Comparison of ENCODE assay signal across 28 mouse cellular contexts in the genomic region with DNA sequence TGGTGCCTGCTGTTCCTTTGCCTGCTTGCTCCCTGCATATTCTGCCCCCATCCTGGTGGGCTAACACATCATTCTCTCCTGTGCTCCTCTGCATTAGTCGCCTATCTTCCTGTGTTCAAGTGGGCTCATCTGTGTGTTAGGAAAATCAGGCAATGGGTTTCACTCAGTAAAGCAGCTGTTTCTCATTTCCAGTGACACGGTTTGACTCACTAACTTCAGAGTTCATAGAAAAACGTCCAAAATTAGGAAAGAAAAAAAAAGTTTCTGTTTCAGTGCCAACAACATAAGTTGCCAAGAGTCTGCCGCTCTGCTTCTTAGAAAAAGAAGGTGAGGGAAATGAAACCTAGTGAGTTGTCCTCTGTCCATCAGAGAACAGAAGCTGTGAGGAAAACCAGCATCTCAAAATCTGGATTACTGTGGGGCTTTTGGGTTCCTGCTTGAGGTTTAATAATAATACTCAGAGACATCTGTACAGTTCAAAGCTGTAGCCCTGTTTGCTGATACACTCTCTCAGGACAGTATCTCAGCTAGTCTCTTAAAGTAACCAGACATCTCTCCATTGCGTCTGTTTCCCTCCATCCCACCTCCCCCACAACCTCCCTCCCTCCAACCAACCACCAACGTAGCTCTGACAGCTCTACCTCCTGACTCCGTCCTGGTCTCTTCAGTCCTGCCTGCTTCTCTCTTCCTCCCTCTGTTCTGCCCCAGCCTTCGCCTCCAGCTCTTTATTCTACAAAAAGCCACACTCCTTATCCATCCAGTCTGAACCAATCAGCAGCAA.
DNase-seq lines count a peak whose midpoint lies in the region; ATAC-seq and TF ChIP-seq lines count a peak whose summit lies in the region.
"Had no signal": no experiment of that assay in that cellular context is flagged by ENCODE, and none has a peak within 500 bp of the region (broad histone marks: within the 10 kb centered on the region; RNA-seq: fewer than 3 reads in every experiment).

No protein-coding gene starts in this region.

- DNase-seq in kidney, postnatal 0 days (ENCODE audit: low spot score) = peak; percentile 40
- peak; percentile 31 for DNase-seq in lung, postnatal 0 days (ENCODE audit: low spot score)
- no peak for DNase-seq in lung, postnatal 4 days
- peak; percentile 81 for DNase-seq in embryonic facial prominence, embryonic 14.5 days (ENCODE audit: low spot score)
- DNase-seq in midbrain, postnatal 0 days (ENCODE audit: low spot score) = no peak
- DNase-seq in left cerebral cortex, postnatal 14 days (ENCODE audit: low spot score in 2 of 2) = no peak
- DNase-seq: adrenal gland, postnatal 14 days; cerebellum, adult 11 months; cerebellum, adult 9-11 months; gastrocnemius, postnatal 10 days; heart, postnatal 10 days; kidney, adult 9 months; kidney, postnatal 25 days; right cerebral cortex, postnatal 4 days; thymus, adult 18-20 months; thymus, postnatal 36 days had no signal

- intact Hi-C loops in left cerebral cortex, postnatal 14 days (cut with DNase I) = no loop called here

- H3K9ac ChIP-seq in kidney, postnatal 0 days (ENCODE audit: low read depth, low read length) = no peak overlapping the region
- no peak overlapping the region for H3K9ac ChIP-seq in kidney, embryonic 15.5 days
- H3K9ac ChIP-seq in lung, postnatal 0 days (replicated peaks; ENCODE audit: low read depth) = no peak overlapping the region
- H3K9ac ChIP-seq in embryonic facial prominence, embryonic 14.5 days (ENCODE audit: low read depth, low read length) = no peak overlapping the region
- no peak overlapping the region for H3K9ac ChIP-seq in midbrain, postnatal 0 days (replicated peaks; ENCODE audit: low read length, poor library complexity, severe bottlenecking)
- H3K9ac ChIP-seq: heart, embryonic 13.5 days; hindbrain, embryonic 14.5 days; liver, embryonic 15.5 days; midbrain, embryonic 12.5 days; neural tube, embryonic 13.5 days had no signal

- 53% methylated on average over 8 of the region's 8 CpGs for WGBS in kidney, postnatal 0 days
- WGBS in kidney, embryonic 15.5 days = 53% methylated on average over 8 of the region's 8 CpGs
- WGBS in lung, postnatal 0 days = 54% methylated on average over 8 of the region's 8 CpGs
- WGBS in embryonic facial prominence, embryonic 14.5 days = 30% methylated on average over 8 of the region's 8 CpGs
- WGBS in midbrain, postnatal 0 days = 71% methylated on average over 8 of the region's 8 CpGs

- TF ChIP-seq EP300 in lung, postnatal 0 days (IDR thresholded peaks at IDR 0.05) = no peak

- H3K36me3 ChIP-seq in kidney, postnatal 0 days (ENCODE audit: insufficient read depth, low read length) = no peaks in the 10 kb centered on the region
- H3K36me3 ChIP-seq in kidney, embryonic 15.5 days = no peaks in the 10 kb centered on the region
- H3K36me3 ChIP-seq in lung, postnatal 0 days (ENCODE audit: insufficient read depth, low read length) = no peaks in the 10 kb centered on the region
- H3K36me3 ChIP-seq in embryonic facial prominence, embryonic 14.5 days (ENCODE audit: control insufficient read depth, insufficient read depth, low read length) = no peaks in the 10 kb centered on the region
- H3K36me3 ChIP-seq in midbrain, postnatal 0 days (ENCODE audit: insufficient read depth, low read length) = no peaks in the 10 kb centered on the region
- H3K36me3 ChIP-seq: heart, embryonic 13.5 days; liver, embryonic 15.5 days; midbrain, embryonic 12.5 days; neural tube, embryonic 13.5 days had no signal

- no peak overlapping the region for H3K4me2 ChIP-seq in kidney, postnatal 0 days (ENCODE audit: low read length)
- H3K4me2 ChIP-seq in kidney, embryonic 15.5 days = no peak overlapping the region
- no peak overlapping the region for H3K4me2 ChIP-seq in lung, postnatal 0 days (replicated peaks; ENCODE audit: low read depth, low read length)
- peak overlapping the region; percentile 23; the same call in 1 of the 2 replicates for H3K4me2 ChIP-seq in embryonic facial prominence, embryonic 14.5 days (ENCODE audit: low read depth, low read length)
- H3K4me2 ChIP-seq in midbrain, postnatal 0 days (ENCODE audit: low read depth, low read length, poor library complexity, severe bottlenecking) = no peak overlapping the region
- H3K4me2 ChIP-seq: heart, embryonic 13.5 days; hindbrain, embryonic 14.5 days; liver, embryonic 15.5 days; midbrain, embryonic 12.5 days; neural tube, embryonic 13.5 days had no signal

- no peak for ATAC-seq in kidney, postnatal 0 days (replicated peaks; ENCODE audit: low FRiP score, low read depth)
- no peak for ATAC-seq in kidney, embryonic 15.5 days (replicated peaks; ENCODE audit: low FRiP score)
- no peak for ATAC-seq in lung, postnatal 0 days
- no peak for ATAC-seq in embryonic facial prominence, embryonic 14.5 days (ENCODE audit: low read depth)
- no peak for ATAC-seq in midbrain, postnatal 0 days (ENCODE audit: low FRiP score)
- ATAC-seq: activated CD4-positive, CD25-positive, alpha-beta regulatory T cell, adult 4 months; CD4-positive, CD25-positive, alpha-beta regulatory T cell, adult 4 months; intestine, postnatal 0 days had no signal

- H3K27ac ChIP-seq in kidney, postnatal 0 days = no peak overlapping the region
- no peak overlapping the region for H3K27ac ChIP-seq in kidney, embryonic 15.5 days
- no peak overlapping the region for H3K27ac ChIP-seq in lung, postnatal 0 days (ENCODE audit: low read length)
- no peak overlapping the region for H3K27ac ChIP-seq in embryonic facial prominence, embryonic 14.5 days (replicated peaks; ENCODE audit: low read depth, low read length)
- no peak overlapping the region for H3K27ac ChIP-seq in midbrain, postnatal 0 days (ENCODE audit: low read depth, low read length)
- H3K27ac ChIP-seq: heart, embryonic 13.5 days; hindbrain, embryonic 14.5 days; left cerebral cortex, adult 2 months; liver, embryonic 15.5 days; midbrain, embryonic 12.5 days; neural tube, embryonic 13.5 days; stomach, postnatal 0 days had no signal

- H3K9me3 ChIP-seq in kidney, postnatal 0 days (replicated peaks; ENCODE audit: low read length) = no peaks in the 10 kb centered on the region
- no peaks in the 10 kb centered on the region for H3K9me3 ChIP-seq in kidney, embryonic 15.5 days (replicated peaks)
- H3K9me3 ChIP-seq in lung, postnatal 0 days (ENCODE audit: low read length) = no peaks in the 10 kb centered on the region
- no peaks in the 10 kb centered on the region for H3K9me3 ChIP-seq in embryonic facial prominence, embryonic 14.5 days (ENCODE audit: control insufficient read depth, low read length)
- H3K9me3 ChIP-seq in midbrain, postnatal 0 days (ENCODE audit: low read length) = no peaks in the 10 kb centered on the region
- H3K9me3 ChIP-seq: heart, embryonic 13.5 days; liver, embryonic 15.5 days; midbrain, embryonic 12.5 days; neural tube, embryonic 13.5 days had no signal

- no peaks in the 10 kb centered on the region for H3K4me1 ChIP-seq in kidney, postnatal 0 days (replicated peaks; ENCODE audit: insufficient read depth, low read length)
- no peaks in the 10 kb centered on the region for H3K4me1 ChIP-seq in kidney, embryonic 15.5 days
- no peaks in the 10 kb centered on the region for H3K4me1 ChIP-seq in lung, postnatal 0 days (ENCODE audit: insufficient read depth, low read depth, low read length)
- H3K4me1 ChIP-seq in embryonic facial prominence, embryonic 14.5 days (ENCODE audit: control insufficient read depth, insufficient read depth, low read length) = 0 out of 2 replicates have a peak, but pooled peaks cover 4% of the 10 kb centered on the region
- H3K4me1 ChIP-seq in midbrain, postnatal 0 days (ENCODE audit: insufficient read depth, low read length) = no peaks in the 10 kb centered on the region
- H3K4me1 ChIP-seq: heart, embryonic 13.5 days; liver, embryonic 15.5 days; megakaryocyte, embryonic 14.5 days; midbrain, embryonic 12.5 days; neural tube, embryonic 13.5 days had no signal

- H3K4me3 ChIP-seq in kidney, postnatal 0 days (replicated peaks; ENCODE audit: low read depth, low read length) = no peak overlapping the region
- no peak overlapping the region for H3K4me3 ChIP-seq in kidney, embryonic 15.5 days (replicated peaks)
- H3K4me3 ChIP-seq in lung, postnatal 0 days (ENCODE audit: low read depth, low read length) = no peak overlapping the region
- H3K4me3 ChIP-seq in embryonic facial prominence, embryonic 14.5 days (ENCODE audit: low read depth, low read length) = no peak overlapping the region
- H3K4me3 ChIP-seq in midbrain, postnatal 0 days (ENCODE audit: low read depth, low read length) = no peak overlapping the region
- H3K4me3 ChIP-seq: heart, embryonic 13.5 days; left cerebral cortex, adult 2 months; liver, embryonic 15.5 days; megakaryocyte, embryonic 14.5 days; midbrain, embryonic 12.5 days; neural tube, embryonic 13.5 days had no signal

- TF ChIP-seq CTCF in kidney, postnatal 0 days (IDR thresholded peaks at IDR 0.05; ENCODE audit: low read depth) = no peak
- TF ChIP-seq CTCF in lung, postnatal 0 days (IDR thresholded peaks at IDR 0.05) = no peak
- no peak for TF ChIP-seq CTCF in midbrain, postnatal 0 days (IDR thresholded peaks at IDR 0.05)

- no peaks in the 10 kb centered on the region for H3K27me3 ChIP-seq in kidney, postnatal 0 days (ENCODE audit: insufficient read depth, low read length)
- no peaks in the 10 kb centered on the region for H3K27me3 ChIP-seq in kidney, embryonic 15.5 days
- no peaks in the 10 kb centered on the region for H3K27me3 ChIP-seq in lung, postnatal 0 days (replicated peaks; ENCODE audit: insufficient read depth, low read length)
- no peaks in the 10 kb centered on the region for H3K27me3 ChIP-seq in embryonic facial prominence, embryonic 14.5 days (replicated peaks; ENCODE audit: control insufficient read depth, insufficient read depth, low read length)
- no peaks in the 10 kb centered on the region for H3K27me3 ChIP-seq in midbrain, postnatal 0 days (ENCODE audit: insufficient read depth, low read length)
- H3K27me3 ChIP-seq: heart, embryonic 13.5 days; liver, embryonic 15.5 days; megakaryocyte, embryonic 14.5 days; midbrain, embryonic 12.5 days; neural tube, embryonic 13.5 days had no signal

Comparison
In these comparisons a context has a peak if more than half of its experiments do, and no peak if none do; other contexts are left out.
1. DNase-seq: peak in kidney, postnatal 0 days (single experiment), lung, postnatal 0 days (single experiment) and embryonic facial prominence, embryonic 14.5 days (single experiment); none in lung, postnatal 4 days (0 of 2), midbrain, postnatal 0 days (single experiment) and left cerebral cortex, postnatal 14 days (0 of 2).